Mouse (Mus musculus) heart, adult 18-20 months (tissue): ENCODE measurements around the gene Gm26992. TPM values are rescaled to one million over a fixed set of nuclear protein-coding genes. Genes with fewer than 3 reads are reported as not detected.
A peak's percentile ranks its signal among the peaks of the same experiment; 100 is the strongest.

Experiments used
- DNase-seq, 2 experiments: peaks; one replicate each; pipeline ENCODE4 v3.0.0; 2021 to 2022; ENCODE audit warnings: mixed read lengths in 1 of 2
- total RNA-seq, 2 experiments: library from RNA; stranded (reverse); gene quantifications; 2 replicates each; pipeline ENCODE4 v1.2.3; 2021

The Gm26992 gene
- total RNA-seq, 2 experiments from 2014 or later = not detected

GRCm38 (mm10) chrX:103483047-103483446 lies 61.2 kb downstream of the Gm26992 start:
- peak in 1 of 2 experiments; percentile 76 for DNase-seq

DNA sequence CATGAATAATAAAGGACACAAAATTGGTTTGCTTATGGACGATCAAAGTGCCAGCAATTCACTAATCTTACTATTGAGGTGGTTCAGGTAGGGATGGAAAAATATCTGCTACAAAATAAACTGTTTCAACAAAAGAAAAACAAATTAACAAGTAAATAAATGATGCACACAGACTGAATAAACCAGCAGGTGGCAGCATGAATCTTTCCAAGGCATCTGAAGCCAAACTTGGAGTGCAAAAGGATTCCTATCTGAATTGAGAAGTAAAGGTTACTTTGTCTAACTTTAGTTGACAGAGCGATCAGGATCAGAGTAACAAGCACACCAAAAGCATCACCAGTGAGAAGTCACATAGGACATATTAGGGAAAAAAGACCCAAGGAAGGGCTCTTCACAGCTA lies 62.2 kb downstream of the Gm26992 start:
- DNase-seq = peak; percentile 24 to 88

GRCm38 (mm10) chrX:103490853-103491252 lies 69.0 kb downstream of the Gm26992 start:
- DNase-seq = no peak

DNA sequence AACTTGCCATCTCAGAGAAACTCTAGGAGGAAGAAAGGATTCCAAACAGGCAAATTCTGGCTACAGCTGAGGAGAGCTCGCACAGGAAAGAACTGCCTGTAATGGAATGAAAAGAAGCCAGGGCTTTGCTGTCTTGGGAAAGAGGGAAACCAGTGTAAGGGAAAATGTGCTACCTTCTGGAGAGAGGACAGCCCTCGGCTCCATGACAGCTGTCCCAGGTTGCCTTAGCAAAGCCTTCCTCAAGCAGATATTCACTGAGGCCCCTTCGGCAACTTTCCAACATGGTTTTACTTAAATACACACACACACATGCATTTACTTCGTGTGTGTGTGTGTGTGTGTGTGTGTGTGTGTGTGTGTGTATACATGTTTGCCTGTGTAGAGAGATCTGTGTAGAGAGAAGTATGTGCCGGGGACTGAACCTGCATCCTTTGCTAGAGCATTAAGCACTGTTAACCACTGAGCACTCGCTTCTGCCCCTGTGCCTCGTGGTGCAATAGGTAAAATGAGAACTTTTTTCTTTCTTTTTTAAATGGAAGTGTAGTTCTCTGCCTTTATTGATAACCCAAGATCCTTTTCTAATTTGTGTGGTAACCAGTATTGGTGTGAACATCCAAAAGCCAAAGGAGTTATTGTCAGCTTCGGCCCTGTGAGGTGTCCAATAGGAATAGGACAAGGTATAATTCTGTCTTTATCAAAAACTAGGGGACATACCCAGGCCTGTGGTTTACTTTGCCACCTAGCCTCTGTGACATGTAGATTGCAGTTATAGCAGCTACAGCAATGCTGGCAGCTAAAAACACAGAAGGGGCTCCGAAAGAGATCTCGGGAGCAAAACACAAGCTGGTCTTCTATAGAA lies 70.8 kb downstream of the Gm26992 start:
- no peak for DNase-seq

- DNase-seq = peak; percentile 77 to 84
Measured at GRCm38 (mm10) chrX:103493351-103494173, 71.8 kb downstream of the Gm26992 start.

DNA sequence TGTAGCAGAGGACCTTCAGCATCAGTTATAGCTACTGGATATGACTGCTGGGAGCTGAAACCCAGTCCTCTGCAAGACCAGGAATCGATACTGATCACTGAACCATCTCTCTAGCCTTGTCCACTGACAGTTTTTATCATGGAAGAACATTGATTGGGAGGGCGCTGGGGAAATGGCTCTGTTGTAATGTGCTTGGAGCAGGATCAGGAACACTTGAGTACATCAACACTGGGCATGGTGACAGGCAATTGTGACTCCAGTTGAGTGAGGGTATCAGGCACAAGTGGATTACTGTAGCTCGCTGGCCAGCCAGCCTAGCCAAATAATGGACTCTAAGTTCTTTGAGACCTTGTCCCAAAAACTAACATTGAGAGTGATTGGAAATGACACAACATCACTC lies 77.6 kb downstream of the Gm26992 start:
- DNase-seq = peak; percentile 37 to 59

DNA sequence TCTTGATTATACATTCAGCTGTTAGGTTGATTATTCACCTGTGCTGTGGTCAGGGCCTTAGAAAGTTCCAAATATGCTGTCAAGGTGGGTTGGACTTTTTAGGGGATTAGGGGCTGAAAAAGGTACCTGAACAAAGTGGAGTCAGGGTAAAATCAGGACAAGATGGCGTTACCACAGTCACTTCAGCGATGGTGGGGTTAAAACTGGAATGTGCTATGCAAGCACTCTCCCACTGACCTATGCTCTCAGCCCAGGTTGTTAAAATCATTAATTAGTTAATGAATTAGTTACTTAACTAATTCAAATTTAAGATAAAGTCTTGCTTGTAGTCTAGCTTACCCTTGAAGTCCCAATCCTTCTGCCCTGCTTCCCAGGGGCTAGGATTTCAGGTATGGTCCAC lies 78.3 kb downstream of the Gm26992 start:
- no peak for DNase-seq

DNA sequence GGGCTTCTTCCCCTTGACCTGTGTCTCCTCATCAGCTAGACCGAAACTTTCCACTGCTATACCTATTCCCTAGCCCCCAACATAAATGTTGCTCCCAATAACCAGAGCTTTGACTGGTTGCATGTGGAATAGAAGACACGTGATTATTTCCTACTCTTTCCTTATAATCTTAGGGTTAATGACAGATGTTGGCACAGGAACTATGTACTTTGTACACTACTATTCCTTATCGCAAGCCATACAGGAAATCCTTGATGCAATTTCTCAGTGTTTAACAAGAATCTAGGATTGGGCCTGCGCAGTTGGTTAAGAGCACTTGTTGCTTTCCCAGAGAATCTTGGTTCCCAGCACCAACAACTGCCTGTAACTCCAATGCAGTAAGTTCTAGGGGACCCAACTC lies 86.4 kb downstream of the Gm26992 start:
- no peak for DNase-seq

GRCm38 (mm10) chrX:103509168-103510019 lies 87.6 kb downstream of the Gm26992 start:
- no peak for DNase-seq

DNA sequence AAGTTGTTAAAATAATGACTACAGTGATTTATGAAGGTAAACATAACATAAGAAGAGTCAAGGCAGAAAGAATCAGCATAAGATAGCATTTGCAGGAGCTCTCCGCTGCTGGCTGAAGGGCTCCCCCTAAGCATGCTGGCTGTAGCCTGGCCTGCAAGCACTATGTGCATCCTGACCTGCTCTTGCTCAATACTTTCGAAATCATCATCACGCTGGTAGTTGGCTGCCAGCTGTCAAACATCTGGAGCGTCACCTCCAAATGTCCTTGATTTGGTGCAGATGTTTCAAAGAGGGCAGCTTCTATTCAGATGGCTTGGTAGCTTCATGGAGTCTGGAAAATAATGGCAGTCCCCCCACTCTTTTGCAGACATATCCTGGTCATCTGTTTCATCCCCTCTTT lies 93.0 kb downstream of the Gm26992 start:
- DNase-seq = peak; percentile 67 to 71

DNA sequence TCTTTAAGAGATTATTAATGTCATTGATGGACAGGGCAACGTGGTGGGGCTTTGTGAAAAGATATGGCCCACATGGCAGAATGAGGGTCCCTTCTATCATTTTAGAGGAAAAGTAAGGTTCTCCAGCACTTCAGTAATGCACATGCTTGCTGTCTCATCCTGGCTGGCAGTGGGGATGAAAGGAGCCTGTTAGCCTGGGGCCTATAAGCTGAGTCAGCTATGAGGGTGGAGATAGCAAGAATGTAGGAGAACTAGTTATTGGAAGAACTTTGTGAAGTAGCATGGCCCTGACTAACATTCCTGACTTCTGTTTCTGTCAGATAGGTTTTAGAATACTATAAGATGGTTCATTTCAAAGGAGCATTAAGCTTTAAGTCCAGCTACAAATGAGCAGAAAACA lies 93.5 kb downstream of the Gm26992 start:
- no peak for DNase-seq

- no peak for DNase-seq
Measured at GRCm38 (mm10) chrX:103518798-103519197, 97.0 kb downstream of the Gm26992 start.

GRCm38 (mm10) chrX:103519547-103519946 lies 97.7 kb downstream of the Gm26992 start:
- DNase-seq = peak in 1 of 2 experiments; percentile 27

- peak in 1 of 2 experiments; percentile 14 for DNase-seq
Measured at GRCm38 (mm10) chrX:103521221-103521716, 99.5 kb downstream of the Gm26992 start.

GRCm38 (mm10) chrX:103529185-103529584 lies 107.4 kb downstream of the Gm26992 start:
- peak; percentile 78 for DNase-seq

Other genes with a start within 250 kb of the Gm26992 start
- gene Nap1l2, start 235.4 kb upstream of the Gm26992 start, total RNA-seq = under 1 TPM in 1 of 2 experiments, not detected in 1; 0.10 TPM
- gene Cdx4, start 100.6 kb upstream of the Gm26992 start, total RNA-seq = not detected
- under 1 TPM; 0.60 to 0.64 TPM for gene Chic1, start 65.5 kb upstream of the Gm26992 start, total RNA-seq
- not detected for gene Tsx, start 7.5 kb upstream of the Gm26992 start, total RNA-seq
- gene Zcchc13, start 208.6 kb downstream of the Gm26992 start, total RNA-seq = not detected